In genomic region chr17:67179446-67179845, GRCm38 (mm10) we compare ENCODE assay signal across 22 mouse cellular contexts.
"Had no signal": no experiment of that assay in that cellular context is flagged by ENCODE, and none has a peak within 500 bp of the region (broad histone marks: within the 10 kb centered on the region; RNA-seq: fewer than 3 reads in every experiment).

No protein-coding gene starts in this region.

- H3K27me3 ChIP-seq: heart, embryonic 12.5 days; hindbrain, embryonic 13.5 days; hindbrain, embryonic 15.5 days; limb, embryonic 13.5 days; limb, embryonic 15.5 days; liver, embryonic 12.5 days had no signal

- ATAC-seq: hindbrain, postnatal 0 days; intestine, embryonic 16.5 days; liver, embryonic 12.5 days had no signal

- H3K27ac ChIP-seq: heart, embryonic 10.5 days; hindbrain, embryonic 13.5 days; hindbrain, embryonic 15.5 days; hindbrain, postnatal 0 days; layer of hippocampus, adult 2 months; left cerebral cortex, adult 2 months; limb, embryonic 13.5 days; limb, embryonic 15.5 days; liver, embryonic 12.5 days; liver, embryonic 14.5 days had no signal

- H3K4me1 ChIP-seq: heart, embryonic 10.5 days; hindbrain, embryonic 13.5 days; hindbrain, embryonic 15.5 days; liver, embryonic 12.5 days had no signal

- DNase-seq: gastrocnemius, postnatal 14 days; gastrocnemius, postnatal 36 days; heart, adult 18-20 months; heart, postnatal 10 days; heart, postnatal 36 days; kidney, adult 11 months; kidney, adult 8-10 months; kidney, postnatal 10 days; kidney, postnatal 25 days; kidney, postnatal 4 days had no signal

- H3K4me3 ChIP-seq: heart, embryonic 10.5 days; heart, embryonic 12.5 days; hindbrain, embryonic 13.5 days; hindbrain, embryonic 15.5 days; layer of hippocampus, adult 2 months; left cerebral cortex, adult 2 months; limb, embryonic 13.5 days; limb, embryonic 15.5 days; liver, embryonic 12.5 days had no signal

- H3K36me3 ChIP-seq: heart, embryonic 10.5 days; hindbrain, embryonic 13.5 days; hindbrain, embryonic 15.5 days; limb, embryonic 13.5 days; limb, embryonic 15.5 days; liver, embryonic 12.5 days had no signal

- H3K4me2 ChIP-seq: heart, embryonic 12.5 days; hindbrain, embryonic 13.5 days; hindbrain, embryonic 15.5 days; limb, embryonic 13.5 days; limb, embryonic 15.5 days; liver, embryonic 12.5 days had no signal

- H3K9me3 ChIP-seq: heart, embryonic 10.5 days; hindbrain, embryonic 13.5 days; hindbrain, embryonic 15.5 days; limb, embryonic 13.5 days; limb, embryonic 15.5 days had no signal

- H3K9ac ChIP-seq: heart, embryonic 12.5 days; hindbrain, embryonic 13.5 days; hindbrain, embryonic 15.5 days; limb, embryonic 13.5 days; limb, embryonic 15.5 days; liver, embryonic 12.5 days; liver, embryonic 14.5 days had no signal
